Mouse (Mus musculus) embryonic facial prominence, embryonic 13.5 days (tissue): Measurements from ENCODE around the gene Nebl. TPM values are rescaled to one million over a fixed set of nuclear protein-coding genes. Genes with fewer than 3 reads are reported as not detected.

Source experiments
- ATAC-seq: fragments of 200-750 bp; cut with Nextera tagmentation; 2 replicates; pipeline ENCODE4 v1.8.0; 2017; ENCODE audit warnings: low read depth; ENCODE audit not compliant: insufficient number of reproducible peaks, insufficient read depth, low FRiP score, low TSS enrichment
- H3K27ac ChIP-seq: fragments of 300-500 bp; sonication (generic); 2 replicates; pipeline ENCODE4 v1.5.1; 2015; ENCODE audit warnings: moderate library complexity, mild to moderate bottlenecking, inconsistent platforms
- H3K27me3 ChIP-seq: fragments of 300-500 bp; sonication (generic); 2 replicates; pipeline ENCODE4 v1.6.1; 2015; ENCODE audit warnings: mild to moderate bottlenecking, inconsistent platforms
- H3K36me3 ChIP-seq: fragments of 300-500 bp; sonication (generic); 2 replicates; pipeline ENCODE4 v1.6.1; 2015; ENCODE audit warnings: mild to moderate bottlenecking, inconsistent platforms
- H3K4me1 ChIP-seq: fragments of 300-500 bp; sonication (generic); 2 replicates; pipeline ENCODE4 v1.6.1; 2015; ENCODE audit warnings: inconsistent platforms
- H3K4me2 ChIP-seq: fragments of 300-500 bp; sonication (generic); 2 replicates; pipeline ENCODE4 v1.6.1; 2015; ENCODE audit warnings: moderate library complexity, mild to moderate bottlenecking, inconsistent platforms
- H3K4me3 ChIP-seq: fragments of 300-500 bp; sonication (generic); 2 replicates; pipeline ENCODE4 v1.5.1; 2015; ENCODE audit warnings: mild to moderate bottlenecking, inconsistent platforms
- H3K9ac ChIP-seq: fragments of 300-500 bp; sonication (generic); 2 replicates; pipeline ENCODE4 v1.6.1; 2015; ENCODE audit warnings: mild to moderate bottlenecking, inconsistent platforms
- H3K9me3 ChIP-seq: fragments of 300-500 bp; sonication (generic); 2 replicates; pipeline ENCODE4 v1.6.1; 2016; ENCODE audit warnings: inconsistent platforms
- WGBS: fragments of 180-500 bp; shearing (Covaris S2); methylation state at CpG from one replicate; pipeline ENCODE4 v1.1.7; 2015; ENCODE audit warnings: mixed read lengths; 5-methylcytosine and 5-hydroxymethylcytosine counted together
- polyA plus RNA-seq: library from polyadenylated mRNA; unstranded; fragments of >200 nt; fragmentation: Nextera tagmentation; extraction: Ambion mirVana; gene quantifications from 2 replicates; pipeline ENCODE4 v1.2.1, GENCODE M21; 2015

The Nebl gene
- polyA plus RNA-seq, 1 experiment from 2014 or later = 16.2 TPM

DNA sequence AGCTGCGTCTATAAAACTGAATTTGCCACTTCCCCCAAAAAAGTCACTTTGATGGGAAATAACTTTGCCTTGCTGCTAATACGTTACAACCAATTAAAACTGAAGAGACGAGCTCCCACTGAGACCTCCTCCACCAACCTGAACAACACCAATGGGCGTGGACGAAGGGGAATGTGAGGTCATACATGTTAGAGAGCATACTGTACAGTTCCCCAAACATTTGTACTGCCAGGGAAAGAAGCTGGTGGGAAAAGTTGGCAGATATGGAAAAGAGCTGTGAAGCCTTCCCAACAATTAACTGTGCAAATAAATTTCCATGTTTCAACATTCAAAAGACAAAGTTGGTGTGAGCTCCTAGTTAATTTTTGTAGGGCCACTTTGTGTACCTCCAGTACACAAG lies 25.3 kb downstream of the Nebl start:
- ATAC-seq = no peak
- WGBS = 82% methylated on average over 5 of the region's 5 CpGs
- Histone ChIP-seq H3K4me3 (no peak overlapping the region), H3K4me1 (peaks cover 7% of the 10 kb centered on the region), H3K9me3 (no peaks in the 10 kb centered on the region), H3K36me3 (no peaks in the 10 kb centered on the region), H3K4me2 (no peak overlapping the region), H3K27ac (no peak overlapping the region), H3K9ac (no peak overlapping the region), H3K27me3 (no peaks in the 10 kb centered on the region)

DNA sequence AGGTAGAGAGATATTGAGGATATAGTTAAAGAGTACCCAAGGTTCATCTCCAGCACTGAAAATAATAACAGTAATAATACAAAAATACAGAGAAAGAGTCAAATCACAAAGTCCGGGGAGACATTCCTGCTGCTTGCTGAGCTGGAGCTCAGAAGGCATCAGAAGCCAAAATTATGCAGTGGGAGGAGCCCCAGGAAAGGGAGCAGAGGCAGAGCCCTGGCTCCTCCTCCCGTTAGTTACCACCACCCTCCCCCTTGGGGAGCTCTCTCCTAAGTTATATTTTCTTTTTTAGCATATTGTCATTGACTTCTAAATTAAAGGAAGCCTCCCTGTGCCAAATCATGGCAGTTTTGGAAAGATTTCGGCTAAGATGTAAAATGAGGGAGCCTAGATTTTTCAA lies 25.8 kb downstream of the Nebl start:
- peaks cover 7% of the 10 kb centered on the region for H3K4me1 ChIP-seq
- H3K36me3 ChIP-seq = no peaks in the 10 kb centered on the region
- no peak for ATAC-seq
- no peak overlapping the region for H3K4me3 ChIP-seq
- WGBS = 57% methylated on average over 3 of the region's 3 CpGs
- no peaks in the 10 kb centered on the region for H3K27me3 ChIP-seq
- H3K4me2 ChIP-seq = no peak overlapping the region
- H3K27ac ChIP-seq = no peak overlapping the region
- no peaks in the 10 kb centered on the region for H3K9me3 ChIP-seq
- no peak overlapping the region for H3K9ac ChIP-seq

DNA sequence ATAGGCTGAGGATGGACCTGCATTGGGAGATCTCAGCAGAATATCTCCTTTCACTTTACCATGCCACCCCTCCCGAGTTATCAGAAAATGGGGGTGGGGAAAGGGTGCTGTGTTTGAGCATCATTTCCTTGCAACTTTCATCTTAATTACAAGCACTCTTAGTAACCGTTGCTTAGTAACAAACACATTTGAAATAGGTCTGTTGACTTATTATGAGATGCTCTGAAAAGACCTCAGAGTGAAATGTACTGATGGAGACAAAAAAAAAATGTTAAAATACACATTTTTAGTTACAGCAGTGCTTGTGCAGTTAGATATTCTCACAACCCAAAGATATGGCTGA lies 28.1 kb downstream of the Nebl start:
- H3K9me3 ChIP-seq = no peaks in the 10 kb centered on the region
- H3K27ac ChIP-seq = no peak overlapping the region
- no peaks in the 10 kb centered on the region for H3K36me3 ChIP-seq
- H3K4me1 ChIP-seq = peaks cover 7% of the 10 kb centered on the region
- no peak for ATAC-seq
- no peak overlapping the region for H3K4me3 ChIP-seq
- no peak overlapping the region for H3K4me2 ChIP-seq
- WGBS = 63% methylated on average over 2 of the region's 2 CpGs
- H3K27me3 ChIP-seq = no peaks in the 10 kb centered on the region
- no peak overlapping the region for H3K9ac ChIP-seq

DNA sequence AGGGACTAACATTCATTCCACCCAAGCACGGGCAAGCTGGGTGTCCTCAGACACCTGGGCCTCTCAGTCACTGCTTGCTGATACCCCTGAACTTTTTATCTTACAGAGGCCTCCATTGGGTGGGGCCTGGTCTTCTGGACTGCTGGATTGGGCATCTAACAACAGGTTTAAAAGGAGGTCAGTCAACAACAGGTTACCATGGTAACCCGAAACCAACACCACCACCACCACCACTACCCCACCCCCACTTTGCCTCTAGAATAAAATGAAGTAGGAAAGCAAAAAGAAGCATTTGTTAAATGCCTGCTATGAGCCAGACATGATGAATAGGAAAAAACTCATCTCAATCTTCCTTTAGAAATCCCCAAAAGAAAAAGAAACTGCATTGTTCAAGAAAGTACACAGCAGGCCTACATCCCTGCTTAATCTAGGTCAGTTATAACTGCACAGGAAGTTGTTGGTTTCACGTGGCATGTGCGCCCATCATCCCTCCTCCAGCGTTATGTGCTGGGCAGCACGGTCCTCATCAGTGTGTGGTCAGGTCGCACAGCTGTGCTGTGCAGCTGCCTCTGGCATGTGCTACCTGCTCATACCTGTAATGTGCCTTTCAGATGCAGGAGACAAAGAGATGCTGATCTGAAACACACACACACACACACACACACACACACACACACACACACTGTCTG lies 28.6 kb downstream of the Nebl start:
- no peak for ATAC-seq
- Histone ChIP-seq H3K27me3 (no peaks in the 10 kb centered on the region), H3K4me2 (no peak overlapping the region), H3K4me1 (peaks cover 7% of the 10 kb centered on the region), H3K4me3 (no peak overlapping the region), H3K36me3 (no peaks in the 10 kb centered on the region), H3K27ac (no peak overlapping the region), H3K9ac (no peak overlapping the region), H3K9me3 (no peaks in the 10 kb centered on the region)
- WGBS = 51% methylated on average over 7 of the region's 7 CpGs

DNA sequence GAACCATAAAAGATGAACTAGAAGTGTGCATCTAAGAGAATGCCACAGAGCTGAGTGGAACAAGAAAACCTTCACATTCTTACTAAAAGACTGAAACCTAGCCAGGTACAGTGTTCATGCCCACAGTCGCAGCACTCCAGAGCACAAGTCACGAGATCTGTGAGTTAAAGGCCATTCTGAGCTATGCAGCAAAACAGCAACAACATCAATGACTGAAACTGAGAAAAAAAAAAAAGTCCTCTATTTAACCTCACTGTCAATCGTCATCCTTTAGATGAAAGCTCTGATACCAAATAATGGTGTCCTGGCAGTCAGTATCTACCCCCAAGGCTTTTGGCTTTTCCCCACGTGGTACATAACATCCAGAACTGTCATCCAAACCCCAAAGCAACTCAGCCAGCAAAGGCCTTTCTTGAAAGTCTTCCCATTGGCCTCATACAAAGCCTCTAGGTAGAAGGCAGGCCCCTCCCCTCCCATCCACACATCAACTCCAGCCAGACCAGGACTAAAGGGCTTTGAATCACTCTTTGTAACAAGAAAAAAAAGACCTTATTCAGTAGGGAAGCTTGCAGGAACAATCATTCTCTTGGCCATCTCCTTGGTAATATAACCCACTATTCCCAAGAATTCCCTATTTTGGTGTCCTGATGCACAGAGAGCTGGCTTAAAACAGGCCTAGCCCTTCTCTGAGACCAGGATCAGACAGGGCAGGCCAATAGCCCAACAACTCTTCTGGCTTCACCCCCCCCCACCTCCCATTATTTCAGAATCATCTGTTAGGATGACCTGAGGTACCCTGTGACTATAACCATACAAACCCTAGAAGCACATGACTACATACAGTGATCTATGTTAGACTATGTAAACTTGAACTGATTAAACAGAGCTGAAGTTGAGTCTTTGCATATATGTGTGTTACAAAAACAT lies 32.8 kb downstream of the Nebl start:
- Histone ChIP-seq H3K9ac (no peak overlapping the region), H3K4me2 (no peak overlapping the region), H3K27ac (no peak overlapping the region), H3K36me3 (no peaks in the 10 kb centered on the region), H3K27me3 (no peaks in the 10 kb centered on the region), H3K4me3 (no peak overlapping the region), H3K4me1 (peaks cover 4% of the 10 kb centered on the region; the same call in 1 of the 2 replicates), H3K9me3 (no peaks in the 10 kb centered on the region)
- ATAC-seq = no peak
- 40% methylated on average over 4 of the region's 4 CpGs for WGBS

DNA sequence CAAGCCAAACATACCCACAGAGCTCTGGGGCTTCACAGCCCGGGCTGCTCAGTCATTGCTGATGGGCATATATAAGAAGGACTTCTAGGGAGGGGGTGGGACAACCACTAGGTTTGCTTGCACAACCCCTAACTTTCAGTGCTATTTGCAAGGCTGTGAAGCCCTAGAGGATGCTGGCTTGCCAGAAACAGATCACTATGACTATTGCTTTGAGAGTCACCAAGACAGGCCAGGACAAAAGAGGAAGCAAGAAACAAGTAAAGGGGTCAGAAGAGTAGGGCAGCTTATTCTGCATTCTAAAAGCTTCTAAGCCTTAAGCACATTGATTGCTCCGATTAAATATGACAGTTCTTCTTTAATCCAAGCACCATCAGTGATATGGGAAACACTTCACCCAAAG lies 38.3 kb downstream of the Nebl start:
- no peaks in the 10 kb centered on the region for H3K9me3 ChIP-seq
- no peak for ATAC-seq
- 83% methylated on average over 2 of the region's 2 CpGs for WGBS

DNA sequence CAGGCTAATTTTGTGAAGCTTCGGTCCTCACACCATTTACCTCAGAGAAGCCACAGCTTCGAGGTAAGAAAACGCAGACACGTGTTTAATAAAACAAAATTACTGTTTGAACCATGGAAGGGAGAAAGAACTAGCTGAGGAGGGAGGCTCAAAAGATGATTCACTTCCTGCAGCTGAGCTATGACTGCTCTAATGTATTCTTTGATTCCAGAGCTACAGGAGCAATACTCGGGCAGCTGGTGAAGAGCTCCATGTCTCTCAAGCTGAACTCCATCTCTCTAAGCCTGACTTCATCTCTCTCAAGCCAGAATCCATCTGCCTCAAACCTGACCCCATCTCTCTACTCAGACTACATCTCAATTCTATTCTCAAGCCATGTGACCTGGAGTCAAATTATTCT lies 41.0 kb downstream of the Nebl start:
- 75% methylated on average over 5 of the region's 5 CpGs for WGBS
- H3K9me3 ChIP-seq = no peaks in the 10 kb centered on the region
- H3K27me3 ChIP-seq = no peaks in the 10 kb centered on the region
- H3K4me2 ChIP-seq = no peak overlapping the region
- peaks cover 1% of the 10 kb centered on the region; the same call in 1 of the 2 replicates for H3K4me1 ChIP-seq
- H3K27ac ChIP-seq = no peak overlapping the region
- ATAC-seq = no peak
- no peak overlapping the region for H3K9ac ChIP-seq
- no peaks in the 10 kb centered on the region for H3K36me3 ChIP-seq
- H3K4me3 ChIP-seq = no peak overlapping the region

More for the DNA sequence above, 38.3 kb downstream of the Nebl start:
- peaks cover 4% of the 10 kb centered on the region; the same call in 1 of the 2 replicates for H3K4me1 ChIP-seq
- H3K4me3 ChIP-seq = no peak overlapping the region
- no peak overlapping the region for H3K9ac ChIP-seq
- no peak overlapping the region for H3K27ac ChIP-seq
- no peak overlapping the region for H3K4me2 ChIP-seq
- no peaks in the 10 kb centered on the region for H3K27me3 ChIP-seq
- no peaks in the 10 kb centered on the region for H3K36me3 ChIP-seq

DNA sequence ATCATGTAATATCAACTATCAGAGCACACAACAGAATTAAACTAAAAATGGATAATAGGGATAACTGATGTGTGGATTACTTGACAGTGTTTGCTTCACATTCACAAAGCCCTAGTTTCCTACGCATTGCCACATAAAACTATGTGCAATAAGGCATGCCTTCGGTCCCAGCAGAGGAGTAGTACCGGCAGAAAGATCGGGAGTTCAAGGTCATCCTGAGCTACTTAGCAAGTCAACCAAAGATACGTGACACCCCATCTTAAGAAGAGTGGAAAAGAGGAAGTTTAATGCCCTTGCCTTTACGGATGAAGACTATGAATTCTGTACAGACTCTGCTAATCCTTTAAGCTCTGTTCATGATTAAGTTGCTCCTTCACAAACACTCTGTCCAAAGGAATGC lies 44.1 kb downstream of the Nebl start:
- Histone ChIP-seq H3K4me2 (no peak overlapping the region), H3K27ac (0 out of 2 replicates have a peak overlapping the region, but pooled peaks have one; percentile 11), H3K27me3 (no peaks in the 10 kb centered on the region), H3K9me3 (no peaks in the 10 kb centered on the region), H3K36me3 (no peaks in the 10 kb centered on the region), H3K9ac (no peak overlapping the region), H3K4me1 (peaks cover 13% of the 10 kb centered on the region), H3K4me3 (no peak overlapping the region)
- 60% methylated on average over 6 of the region's 6 CpGs for WGBS
- ATAC-seq = no peak

DNA sequence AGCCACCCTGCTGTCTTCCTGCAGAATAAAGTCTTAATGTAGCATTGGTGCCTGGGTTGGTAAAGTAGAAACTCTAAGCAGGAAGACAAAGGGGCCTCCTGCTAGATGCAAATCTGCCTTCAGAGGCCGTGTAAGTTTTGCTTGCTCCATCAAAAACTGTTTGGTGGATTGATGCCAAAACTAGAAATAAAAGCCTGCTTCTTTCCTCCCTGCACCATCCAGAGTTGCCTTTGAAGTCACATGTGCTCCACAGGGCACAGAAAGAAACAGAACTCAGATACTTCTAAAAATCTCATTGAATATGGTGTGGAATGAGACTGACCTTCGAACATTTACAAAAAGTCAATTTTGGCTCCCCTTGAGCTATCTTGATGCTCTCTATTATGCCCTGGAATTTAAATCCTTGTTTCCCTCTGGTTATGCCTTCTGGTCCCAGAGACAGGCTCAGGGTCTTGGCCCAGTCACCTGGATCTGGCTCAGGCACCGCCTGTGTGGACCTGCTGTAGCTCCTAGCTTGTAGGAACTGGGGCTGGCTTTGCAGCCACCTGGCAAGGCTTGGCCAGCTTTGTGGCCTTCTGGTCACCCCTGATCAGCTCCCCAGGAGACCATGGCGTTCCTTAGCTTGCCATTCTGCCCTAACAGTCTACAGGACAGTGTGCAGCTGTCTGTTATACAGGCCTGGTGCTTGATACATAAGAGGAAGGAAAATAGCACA lies 47.8 kb downstream of the Nebl start:
- H3K27ac ChIP-seq = peak overlapping the region; percentile 64
- 0 out of 2 replicates have a peak overlapping the region, but pooled peaks have one; percentile 4 for H3K9ac ChIP-seq
- H3K4me2 ChIP-seq = no peak overlapping the region
- no peaks in the 10 kb centered on the region for H3K36me3 ChIP-seq
- no peaks in the 10 kb centered on the region for H3K9me3 ChIP-seq
- ATAC-seq = no peak
- peaks cover 13% of the 10 kb centered on the region for H3K4me1 ChIP-seq
- WGBS = 54% methylated on average over 4 of the region's 4 CpGs
- no peaks in the 10 kb centered on the region for H3K27me3 ChIP-seq
- H3K4me3 ChIP-seq = no peak overlapping the region

DNA sequence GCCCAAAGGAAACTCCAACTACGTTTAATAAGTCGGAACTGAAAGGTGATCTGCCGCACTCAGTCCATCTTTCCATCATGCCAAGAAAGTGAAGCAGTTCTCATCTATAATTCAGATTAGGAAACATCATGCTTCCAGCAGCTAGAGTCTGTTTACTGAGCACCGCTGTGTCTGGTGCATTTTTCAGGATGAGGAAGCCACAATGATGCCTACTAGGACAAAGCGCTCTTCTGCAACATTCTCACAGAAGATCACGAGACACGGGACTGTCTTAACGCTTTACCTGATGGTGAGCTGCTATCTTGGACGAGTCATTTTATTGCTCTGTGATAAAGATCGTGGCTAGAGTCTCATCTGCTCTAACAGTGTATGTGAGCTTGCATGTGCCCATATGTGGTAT lies 59.1 kb downstream of the Nebl start:
- Histone ChIP-seq H3K9me3 (no peaks in the 10 kb centered on the region), H3K4me3 (no peak overlapping the region), H3K27ac (no peak overlapping the region), H3K27me3 (no peaks in the 10 kb centered on the region), H3K4me1 (peaks cover 13% of the 10 kb centered on the region), H3K36me3 (no peaks in the 10 kb centered on the region), H3K4me2 (no peak overlapping the region), H3K9ac (no peak overlapping the region)
- no peak for ATAC-seq
- 90% methylated on average over 10 of the region's 10 CpGs for WGBS

DNA sequence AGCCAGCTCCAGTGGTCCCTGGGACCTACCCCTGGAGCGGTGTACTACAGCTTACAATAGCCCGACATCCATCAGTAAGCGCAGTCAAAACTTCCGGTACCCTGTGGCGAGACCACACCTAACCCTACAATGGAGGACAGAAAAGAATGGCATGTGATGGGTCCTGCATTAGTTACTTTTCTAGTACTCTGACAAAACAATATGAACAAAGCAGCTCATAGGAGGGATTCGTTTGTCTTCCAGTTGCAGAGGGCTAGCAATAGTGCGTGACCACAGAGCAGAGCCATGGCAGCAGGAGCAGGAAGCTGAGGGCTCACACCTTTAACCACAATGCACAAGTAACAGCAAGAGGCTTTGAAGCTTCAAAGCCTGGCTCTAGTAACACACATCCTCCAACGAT lies 59.7 kb downstream of the Nebl start:
- Histone ChIP-seq H3K4me3 (no peak overlapping the region), H3K9ac (no peak overlapping the region), H3K27ac (no peak overlapping the region), H3K4me1 (peaks cover 10% of the 10 kb centered on the region), H3K36me3 (no peaks in the 10 kb centered on the region), H3K27me3 (no peaks in the 10 kb centered on the region), H3K4me2 (no peak overlapping the region), H3K9me3 (no peaks in the 10 kb centered on the region)
- 90% methylated on average over 8 of the region's 8 CpGs for WGBS
- ATAC-seq = no peak
